Mouse (Mus musculus): Measurements from ENCODE around the gene Cpeb4. TPM values are rescaled to one million over a fixed set of nuclear protein-coding genes. Genes with fewer than 3 reads are reported as not detected.

The Cpeb4 gene
- polyA plus RNA-seq, 1 experiment from 2014 or later: 11.7 TPM

Other genes starting within 250 kb of the Cpeb4 start
- gene Bod1, start 200.3 kb upstream of the Cpeb4 start, polyA plus RNA-seq (2016; fragmentation: Nextera tagmentation; extraction: Ambion mirVana): 152 and 162 TPM in 2 replicates
- 0.09 and 0.15 TPM in 2 replicates for gene 4930524B15Rik, start 93.4 kb downstream of the Cpeb4 start, polyA plus RNA-seq (2016; fragmentation: Nextera tagmentation; extraction: Ambion mirVana)
- 185 and 202 TPM in 2 replicates for gene Nsg2, start 128.3 kb downstream of the Cpeb4 start, polyA plus RNA-seq (2016; fragmentation: Nextera tagmentation; extraction: Ambion mirVana)

All from forebrain, embryonic 12.5 days (tissue).